Mouse (Mus musculus) kidney, embryonic 16.5 days (tissue): ENCODE measurements at regions not wholly inside any gene's neighbourhood (a gene's known extent, or its start where the extent isn't known, plus 50 kb on each side); places are given as distances from the start of the nearest gene placed in this dataset.

Source experiments
- ATAC-seq: fragments of 200-750 bp; cut with Nextera tagmentation; 2 replicates; pipeline ENCODE4 v1.8.0; 2017; ENCODE audit warnings: moderate TSS enrichment; ENCODE audit not compliant: low FRiP score, low TSS enrichment
- H3K27ac ChIP-seq: fragments of 300-500 bp; sonication (generic); 2 replicates; pipeline ENCODE4 v1.5.1; 2014; ENCODE audit warnings: low read length
- H3K27me3 ChIP-seq: fragments of 300-500 bp; sonication (generic); 2 replicates; pipeline ENCODE4 v1.6.1; 2014; ENCODE audit warnings: low read length, control low read depth, mixed read lengths; ENCODE audit not compliant: insufficient read depth
- H3K36me3 ChIP-seq: fragments of 300-500 bp; sonication (generic); 2 replicates; pipeline ENCODE4 v1.6.1; 2014; ENCODE audit warnings: low read length, control low read depth, mixed read lengths; ENCODE audit not compliant: insufficient read depth
- H3K4me1 ChIP-seq: fragments of 300-500 bp; sonication (generic); 2 replicates; pipeline ENCODE4 v1.6.1; 2014; ENCODE audit warnings: low read length, control low read depth, mixed read lengths; ENCODE audit not compliant: insufficient read depth
- H3K4me2 ChIP-seq: fragments of 300-500 bp; sonication (generic); replicated peaks from 2 replicates; pipeline ENCODE4 v1.6.1; 2014; ENCODE audit warnings: low read depth, low read length
- H3K4me3 ChIP-seq: fragments of 300-500 bp; sonication (generic); 2 replicates; pipeline ENCODE4 v1.5.1; 2014; ENCODE audit warnings: mild to moderate bottlenecking, low read length
- H3K9ac ChIP-seq: fragments of 300-500 bp; sonication (generic); replicated peaks from 2 replicates; pipeline ENCODE4 v1.6.1; 2014; ENCODE audit warnings: low read length
- H3K9me3 ChIP-seq: fragments of 300-500 bp; sonication (generic); 2 replicates; pipeline ENCODE4 v1.6.1; 2016; ENCODE audit warnings: low read length, control low read depth
- WGBS: fragments of 180-500 bp; shearing (Covaris S2); extraction: QIAGEN DNeasy Blood & Tissue Kit; methylation state at CpG from one replicate; pipeline ENCODE4 v1.1.7; 2014; 5-methylcytosine and 5-hydroxymethylcytosine counted together

- Histone ChIP-seq H3K27me3 (no peaks in the 10 kb centered on the region), H3K36me3 (no peaks in the 10 kb centered on the region), H3K9me3 (no peaks in the 10 kb centered on the region), H3K4me2 (no peak overlapping the region), H3K4me1 (no peaks in the 10 kb centered on the region), H3K4me3 (no peak overlapping the region), H3K9ac (no peak overlapping the region), H3K27ac (no peak overlapping the region)
- ATAC-seq: no peak
- 79% methylated on average over 7 of the region's 7 CpGs for WGBS
These were observed 497.1 kb downstream of the Nedd1 start for GRCm38 (mm10) chr10:92225071-92225470.

- Histone ChIP-seq H3K4me3 (no peak overlapping the region), H3K4me2 (no peak overlapping the region), H3K9me3 (no peaks in the 10 kb centered on the region), H3K27me3 (no peaks in the 10 kb centered on the region), H3K9ac (no peak overlapping the region), H3K36me3 (no peaks in the 10 kb centered on the region), H3K4me1 (no peaks in the 10 kb centered on the region), H3K27ac (no peak overlapping the region)
- ATAC-seq: peak; percentile 31; the same call in 1 of the 2 replicates
- 49% methylated on average over 3 of the region's 3 CpGs for WGBS
These were observed 502.9 kb downstream of the Nedd1 start for GRCm38 (mm10) chr10:92219310-92219709.

- no peak overlapping the region for H3K4me3 ChIP-seq
- no peaks in the 10 kb centered on the region for H3K27me3 ChIP-seq
- no peaks in the 10 kb centered on the region for H3K9me3 ChIP-seq
- no peak overlapping the region for H3K4me2 ChIP-seq
- no peaks in the 10 kb centered on the region for H3K4me1 ChIP-seq
- ATAC-seq: no peak
- H3K27ac ChIP-seq: no peak overlapping the region
- WGBS: 86% methylated on average over 8 of the region's 8 CpGs
- H3K9ac ChIP-seq: no peak overlapping the region
- no peaks in the 10 kb centered on the region for H3K36me3 ChIP-seq
These were observed 551.4 kb downstream of the Nedd1 start for GRCm38 (mm10) chr10:92170856-92171255.

- Histone ChIP-seq H3K9ac (no peak overlapping the region), H3K27me3 (no peaks in the 10 kb centered on the region), H3K4me1 (0 out of 2 replicates have a peak, but pooled peaks cover 8% of the 10 kb centered on the region), H3K4me2 (no peak overlapping the region), H3K36me3 (no peaks in the 10 kb centered on the region), H3K9me3 (no peaks in the 10 kb centered on the region), H3K27ac (no peak overlapping the region), H3K4me3 (no peak overlapping the region)
- no peak for ATAC-seq
- 49% methylated on average over 2 of the region's 2 CpGs for WGBS
These were observed 556.2 kb downstream of the Nedd1 start for GRCm38 (mm10) chr10:92166057-92166456.

- ATAC-seq: no peak
- no peak overlapping the region for H3K27ac ChIP-seq
- peak overlapping the region; percentile 23; the same call in 1 of the 2 replicates for H3K4me2 ChIP-seq
- H3K4me1 ChIP-seq: 0 out of 2 replicates have a peak, but pooled peaks cover 8% of the 10 kb centered on the region
- no peaks in the 10 kb centered on the region for H3K9me3 ChIP-seq
- peak overlapping the region; percentile 27 for H3K4me3 ChIP-seq
- no peaks in the 10 kb centered on the region for H3K27me3 ChIP-seq
- 35% methylated on average over 5 of the region's 5 CpGs for WGBS
- no peaks in the 10 kb centered on the region for H3K36me3 ChIP-seq
- no peak overlapping the region for H3K9ac ChIP-seq
These were observed 557.2 kb downstream of the Nedd1 start for GRCm38 (mm10) chr10:92164991-92165390.

- Histone ChIP-seq H3K27ac (no peak overlapping the region), H3K27me3 (no peaks in the 10 kb centered on the region), H3K9me3 (no peaks in the 10 kb centered on the region), H3K4me2 (peak overlapping the region; percentile 27), H3K9ac (no peak overlapping the region), H3K4me3 (peak overlapping the region; percentile 27), H3K4me1 (0 out of 2 replicates have a peak, but pooled peaks cover 8% of the 10 kb centered on the region), H3K36me3 (no peaks in the 10 kb centered on the region)
- 57% methylated on average over 3 of the region's 3 CpGs for WGBS
- no peak for ATAC-seq
These were observed 557.6 kb downstream of the Nedd1 start for GRCm38 (mm10) chr10:92164648-92164960.

- no peaks in the 10 kb centered on the region for H3K36me3 ChIP-seq
- no peaks in the 10 kb centered on the region for H3K27me3 ChIP-seq
- no peak overlapping the region for H3K27ac ChIP-seq
- H3K4me1 ChIP-seq: 0 out of 2 replicates have a peak, but pooled peaks cover 8% of the 10 kb centered on the region
- ATAC-seq: no peak
- H3K4me2 ChIP-seq: peak overlapping the region; percentile 27; the same call in 1 of the 2 replicates
- H3K4me3 ChIP-seq: peak overlapping the region; percentile 27
- 63% methylated on average over 12 of the region's 12 CpGs for WGBS
- H3K9ac ChIP-seq: no peak overlapping the region
- no peaks in the 10 kb centered on the region for H3K9me3 ChIP-seq
These were observed 558.2 kb downstream of the Nedd1 start for GRCm38 (mm10) chr10:92163851-92164647.

GRCm38 (mm10) chr10:92163071-92163504 lies 559.1 kb downstream of the Nedd1 start:
- H3K9me3 ChIP-seq: no peaks in the 10 kb centered on the region
- H3K36me3 ChIP-seq: no peaks in the 10 kb centered on the region
- H3K27me3 ChIP-seq: no peaks in the 10 kb centered on the region
- 6% methylated on average over 7 of the region's 7 CpGs for WGBS
- no peak overlapping the region; the same call in 1 of the 2 replicates for H3K27ac ChIP-seq
- 0 out of 2 replicates have a peak, but pooled peaks cover 8% of the 10 kb centered on the region for H3K4me1 ChIP-seq
- no peak overlapping the region; the same call in 1 of the 2 replicates for H3K9ac ChIP-seq
- H3K4me2 ChIP-seq: peak overlapping the region; percentile 71
- no peak for ATAC-seq
- H3K4me3 ChIP-seq: peak overlapping the region; percentile 53

GRCm38 (mm10) chr10:92162473-92163011 lies 559.7 kb downstream of the Nedd1 start:
- 0 out of 2 replicates have a peak, but pooled peaks cover 8% of the 10 kb centered on the region for H3K4me1 ChIP-seq
- peak overlapping the region; percentile 71 for H3K4me2 ChIP-seq
- H3K9ac ChIP-seq: peak overlapping the region; percentile 56
- H3K27me3 ChIP-seq: no peaks in the 10 kb centered on the region
- WGBS: under 1% methylated on average over 29 of the region's 29 CpGs
- H3K4me3 ChIP-seq: peak overlapping the region; percentile 53
- no peaks in the 10 kb centered on the region for H3K9me3 ChIP-seq
- H3K27ac ChIP-seq: no peak overlapping the region; the same call in 1 of the 2 replicates
- H3K36me3 ChIP-seq: no peaks in the 10 kb centered on the region
- peak; percentile 57; the same call in 1 of the 2 replicates for ATAC-seq

- no peaks in the 10 kb centered on the region for H3K9me3 ChIP-seq
- ATAC-seq: no peak
- no peaks in the 10 kb centered on the region for H3K36me3 ChIP-seq
- 11% methylated on average over 9 of the region's 9 CpGs for WGBS
- no peaks in the 10 kb centered on the region for H3K27me3 ChIP-seq
- H3K4me3 ChIP-seq: 0 out of 2 replicates have a peak overlapping the region, but pooled peaks have one; percentile 1
- H3K27ac ChIP-seq: no peak overlapping the region
- H3K4me1 ChIP-seq: 0 out of 2 replicates have a peak, but pooled peaks cover 8% of the 10 kb centered on the region
- no peak overlapping the region for H3K9ac ChIP-seq
- H3K4me2 ChIP-seq: peak overlapping the region; percentile 43
These were observed 560.7 kb downstream of the Nedd1 start for GRCm38 (mm10) chr10:92161501-92161900.
